Mouse (Mus musculus): ENCODE measurements around the gene Rab30.

DNA sequence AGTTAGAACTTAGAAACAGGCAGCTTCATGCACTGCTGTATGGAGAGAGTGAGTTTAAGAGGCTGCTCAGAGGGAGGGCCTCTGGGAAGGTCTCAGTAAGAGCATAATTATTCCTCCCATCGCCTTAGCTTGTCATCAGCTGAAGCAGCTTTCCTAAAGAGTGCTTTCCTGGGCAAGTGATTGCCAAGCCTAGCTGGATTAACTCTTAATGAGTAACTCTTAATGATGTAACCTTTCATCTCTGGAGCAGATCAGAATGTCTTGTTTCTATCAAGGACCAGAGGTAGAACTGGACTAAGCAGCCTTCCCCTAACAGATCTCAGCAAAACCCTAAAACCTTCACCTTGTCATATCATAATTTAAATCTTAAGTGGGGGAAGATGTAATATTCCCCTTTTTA, 61.8 kb downstream of the Rab30 start:
- TF ChIP-seq POLR2A (IDR thresholded peaks at IDR 0.05; ENCODE audit: borderline replicate concordance, extremely low read depth, insufficient read depth, insufficient read length, poor library complexity, severe bottlenecking): no peak
- no peak for TF ChIP-seq CTCF (IDR thresholded peaks at IDR 0.05; ENCODE audit: borderline replicate concordance, extremely low read depth, insufficient read depth, insufficient read length)
